Mouse (Mus musculus) embryonic facial prominence, embryonic 10.5 days (tissue): ENCODE results near the gene Scfd1. TPM values are rescaled to one million over a fixed set of nuclear protein-coding genes. Genes with fewer than 3 reads are reported as not detected.

ENCODE experiments used
- DNase-seq: peaks from one replicate; pipeline ENCODE4 v3.0.0-alpha.2; 2017; ENCODE audit warnings: low spot score
- H3K27ac ChIP-seq: fragments of 300-500 bp; sonication (generic); replicated peaks from 2 replicates; pipeline ENCODE4 v1.5.1; 2016; ENCODE audit warnings: mild to moderate bottlenecking
- H3K27me3 ChIP-seq: fragments of 300-500 bp; sonication (generic); replicated peaks from 2 replicates; pipeline ENCODE4 v1.6.1; 2016; ENCODE audit warnings: low read depth, mild to moderate bottlenecking; ENCODE audit not compliant: poor library complexity, severe bottlenecking
- H3K36me3 ChIP-seq: fragments of 300-500 bp; sonication (generic); replicated peaks from 2 replicates; pipeline ENCODE4 v1.6.1; 2016; ENCODE audit warnings: mild to moderate bottlenecking, moderate library complexity
- H3K4me1 ChIP-seq: fragments of 300-500 bp; sonication (generic); 2 replicates; pipeline ENCODE4 v1.6.1; 2016
- H3K4me3 ChIP-seq: fragments of 300-500 bp; sonication (generic); 2 replicates; pipeline ENCODE4 v1.5.1; 2016; ENCODE audit warnings: mild to moderate bottlenecking, moderate library complexity
- H3K9me3 ChIP-seq: fragments of 300-500 bp; sonication (generic); 2 replicates; pipeline ENCODE4 v1.6.1; 2016; ENCODE audit warnings: mild to moderate bottlenecking
- WGBS: fragments of 180-500 bp; shearing (Covaris S2); methylation state at CpG from one replicate; pipeline ENCODE4 v1.1.7; 2016; 5-methylcytosine and 5-hydroxymethylcytosine counted together
- polyA plus RNA-seq: library from polyadenylated mRNA; unstranded; fragments of >200 nt; fragmentation: Nextera tagmentation; extraction: Ambion mirVana; gene quantifications from 2 replicates; pipeline ENCODE4 v1.2.1, GENCODE M21; 2016

Scfd1 gene
- polyA plus RNA-seq, 1 experiment from 2014 or later: 63.7 TPM

GRCm38 (mm10) chr12:51403987-51404586, 26.8 kb downstream of the Scfd1 start:
- Histone ChIP-seq H3K9me3 (no peaks in the 10 kb centered on the region), H3K36me3 (peaks cover 80% of the 10 kb centered on the region)

GRCm38 (mm10) chr12:51411362-51411761, 34.1 kb downstream of the Scfd1 start:
- Histone ChIP-seq H3K9me3 (no peaks in the 10 kb centered on the region), H3K27me3 (no peaks in the 10 kb centered on the region), H3K27ac (no peak overlapping the region), H3K36me3 (peaks cover 68% of the 10 kb centered on the region), H3K4me3 (no peak overlapping the region), H3K4me1 (no peaks in the 10 kb centered on the region)
- WGBS: 87% methylated on average over 4 of the region's 4 CpGs
- DNase-seq: no peak

More at GRCm38 (mm10) chr12:51403987-51404586, 26.8 kb downstream of the Scfd1 start:
- no peak for DNase-seq
- H3K27me3 ChIP-seq: no peaks in the 10 kb centered on the region
- H3K27ac ChIP-seq: no peak overlapping the region
- WGBS: 69% methylated on average over 4 of the region's 4 CpGs
- H3K4me3 ChIP-seq: no peak overlapping the region
- no peaks in the 10 kb centered on the region for H3K4me1 ChIP-seq

GRCm38 (mm10) chr12:51437541-51437940, 60.2 kb downstream of the Scfd1 start:
- WGBS: 83% methylated on average over 2 of the region's 2 CpGs
- H3K27ac ChIP-seq: no peak overlapping the region
- peaks cover 82% of the 10 kb centered on the region for H3K36me3 ChIP-seq
- no peaks in the 10 kb centered on the region for H3K4me1 ChIP-seq
- H3K4me3 ChIP-seq: no peak overlapping the region
- H3K27me3 ChIP-seq: no peaks in the 10 kb centered on the region
- H3K9me3 ChIP-seq: no peaks in the 10 kb centered on the region
- DNase-seq: no peak

- no peaks in the 10 kb centered on the region for H3K9me3 ChIP-seq
- no peak overlapping the region for H3K4me3 ChIP-seq
- WGBS: 93% methylated on average over 2 of the region's 2 CpGs
- H3K27me3 ChIP-seq: no peaks in the 10 kb centered on the region
- no peak for DNase-seq
- H3K27ac ChIP-seq: no peak overlapping the region
- H3K4me1 ChIP-seq: no peaks in the 10 kb centered on the region
- H3K36me3 ChIP-seq: peaks cover 74% of the 10 kb centered on the region
Measured at GRCm38 (mm10) chr12:51438311-51438710, 61.0 kb downstream of the Scfd1 start.

GRCm38 (mm10) chr12:51449303-51449702, 72.0 kb downstream of the Scfd1 start:
- H3K27me3 ChIP-seq: no peaks in the 10 kb centered on the region
- H3K27ac ChIP-seq: no peak overlapping the region
- peaks cover 88% of the 10 kb centered on the region for H3K36me3 ChIP-seq
- H3K4me3 ChIP-seq: no peak overlapping the region
- H3K9me3 ChIP-seq: no peaks in the 10 kb centered on the region
- DNase-seq: no peak
- no peaks in the 10 kb centered on the region for H3K4me1 ChIP-seq
- WGBS: 91% methylated on average over 2 of the region's 2 CpGs

GRCm38 (mm10) chr12:51470881-51471280, 93.6 kb downstream of the Scfd1 start:
- 80% methylated on average over 4 of the region's 4 CpGs for WGBS
- Histone ChIP-seq H3K27me3 (no peaks in the 10 kb centered on the region), H3K36me3 (no peaks in the 10 kb centered on the region), H3K4me1 (no peaks in the 10 kb centered on the region), H3K27ac (no peak overlapping the region), H3K4me3 (no peak overlapping the region), H3K9me3 (no peaks in the 10 kb centered on the region)
- DNase-seq: no peak

GRCm38 (mm10) chr12:51481246-51481645, 103.9 kb downstream of the Scfd1 start:
- H3K27ac ChIP-seq: no peak overlapping the region
- no peaks in the 10 kb centered on the region for H3K4me1 ChIP-seq
- peaks cover 2% of the 10 kb centered on the region; the same call in 1 of the 2 replicates for H3K9me3 ChIP-seq
- H3K36me3 ChIP-seq: no peaks in the 10 kb centered on the region
- no peaks in the 10 kb centered on the region for H3K27me3 ChIP-seq
- 93% methylated on average over 2 of the region's 2 CpGs for WGBS
- no peak overlapping the region for H3K4me3 ChIP-seq
- no peak for DNase-seq

- no peak overlapping the region for H3K27ac ChIP-seq
- H3K9me3 ChIP-seq: 0 out of 2 replicates have a peak, but pooled peaks cover 2% of the 10 kb centered on the region
- no peaks in the 10 kb centered on the region for H3K27me3 ChIP-seq
- no peaks in the 10 kb centered on the region for H3K36me3 ChIP-seq
- no peak overlapping the region for H3K4me3 ChIP-seq
- H3K4me1 ChIP-seq: no peaks in the 10 kb centered on the region
- WGBS: 68% methylated on average over 7 of the region's 7 CpGs
- no peak for DNase-seq
Measured at GRCm38 (mm10) chr12:51492040-51492439, 114.7 kb downstream of the Scfd1 start.

GRCm38 (mm10) chr12:51493476-51493875, 116.2 kb downstream of the Scfd1 start:
- no peaks in the 10 kb centered on the region for H3K36me3 ChIP-seq
- 0 out of 2 replicates have a peak, but pooled peaks cover 2% of the 10 kb centered on the region for H3K9me3 ChIP-seq
- WGBS: 93% methylated on average over 11 of the region's 11 CpGs

GRCm38 (mm10) chr12:51494641-51495040, 117.3 kb downstream of the Scfd1 start:
- no peaks in the 10 kb centered on the region for H3K36me3 ChIP-seq
- H3K27ac ChIP-seq: no peak overlapping the region
- no peak overlapping the region for H3K4me3 ChIP-seq
- no peak for DNase-seq
- H3K27me3 ChIP-seq: no peaks in the 10 kb centered on the region
- H3K9me3 ChIP-seq: 0 out of 2 replicates have a peak, but pooled peaks cover 2% of the 10 kb centered on the region
- 94% methylated on average over 20 of the region's 20 CpGs for WGBS
- no peaks in the 10 kb centered on the region for H3K4me1 ChIP-seq

More at GRCm38 (mm10) chr12:51493476-51493875, 116.2 kb downstream of the Scfd1 start:
- Histone ChIP-seq H3K27ac (no peak overlapping the region), H3K4me1 (no peaks in the 10 kb centered on the region), H3K27me3 (no peaks in the 10 kb centered on the region), H3K4me3 (no peak overlapping the region)
- no peak for DNase-seq

Other genes starting within 250 kb of the Scfd1 start
- gene G2e3, start 29.4 kb upstream of the Scfd1 start, polyA plus RNA-seq: 45.4 and 48.4 TPM in 2 replicates
- gene Coch, start 215.8 kb downstream of the Scfd1 start, polyA plus RNA-seq: 1.9 and 2.2 TPM in 2 replicates